Mouse (Mus musculus) erythroblast, embryonic 14.5 days (primary cell): ENCODE data around the gene Slc4a1.

Source experiments
- GATA1 ChIP-seq: IDR thresholded peaks from 2 replicates; pipeline ENCODE4 v1.6.1; 2012; ENCODE audit warnings: low read length, inconsistent platforms, mixed read lengths
- TAL1 ChIP-seq: IDR thresholded peaks from 3 replicates; pipeline ENCODE4 v1.6.1; 2012; ENCODE audit warnings: low read length, inconsistent platforms, mixed read lengths

- TF ChIP-seq GATA1 (no peak), TAL1 (no peak)
Observed at GRCm38 (mm10) chr11:102392441-102393237, 26.6 kb upstream of the Slc4a1 start.
